Mouse (Mus musculus) erythroblast, embryonic 14.5 days (primary cell): ENCODE data around the gene Slc44a3. TPM values are rescaled to one million over a fixed set of nuclear protein-coding genes. Genes with fewer than 3 reads are reported as not detected.
"Not testable (repeated sequence)": the region's sequence is repeated elsewhere in the genome, so short reads cannot be mapped to it uniquely, and the experiment has no call there.

Experiments used
- H3K27me3 ChIP-seq: 2 replicates; pipeline ENCODE4 v1.6.1; 2012; ENCODE audit warnings: inconsistent platforms; ENCODE audit not compliant: control insufficient read depth
- H3K36me3 ChIP-seq: 2 replicates; pipeline ENCODE4 v1.6.1; 2012; ENCODE audit warnings: mild to moderate bottlenecking, inconsistent platforms; ENCODE audit not compliant: control insufficient read depth
- H3K4me1 ChIP-seq: 2 replicates; pipeline ENCODE4 v1.6.1; 2012; ENCODE audit warnings: inconsistent platforms; ENCODE audit not compliant: control insufficient read depth
- H3K4me3 ChIP-seq: replicated peaks from 2 replicates; pipeline ENCODE3; 2012; ENCODE audit warnings: moderate library complexity, mild to moderate bottlenecking, inconsistent platforms
- H3K9me3 ChIP-seq: 2 replicates; pipeline ENCODE4 v1.6.1; 2012; ENCODE audit warnings: low read length, inconsistent platforms, mixed read lengths; ENCODE audit not compliant: control insufficient read depth
- GATA1 ChIP-seq: IDR thresholded peaks from 2 replicates; pipeline ENCODE4 v1.6.1; 2012; ENCODE audit warnings: low read length, inconsistent platforms, mixed read lengths
- TAL1 ChIP-seq: IDR thresholded peaks from 3 replicates; pipeline ENCODE4 v1.6.1; 2012; ENCODE audit warnings: low read length, inconsistent platforms, mixed read lengths
- polyA plus RNA-seq: library from polyadenylated mRNA; stranded (reverse); fragments of >175 nt; gene quantifications from 2 replicates; pipeline ENCODE4 v1.2.3, GENCODE M21; 2012

Gene Slc44a3
- polyA plus RNA-seq, 1 experiment = not detected

DNA sequence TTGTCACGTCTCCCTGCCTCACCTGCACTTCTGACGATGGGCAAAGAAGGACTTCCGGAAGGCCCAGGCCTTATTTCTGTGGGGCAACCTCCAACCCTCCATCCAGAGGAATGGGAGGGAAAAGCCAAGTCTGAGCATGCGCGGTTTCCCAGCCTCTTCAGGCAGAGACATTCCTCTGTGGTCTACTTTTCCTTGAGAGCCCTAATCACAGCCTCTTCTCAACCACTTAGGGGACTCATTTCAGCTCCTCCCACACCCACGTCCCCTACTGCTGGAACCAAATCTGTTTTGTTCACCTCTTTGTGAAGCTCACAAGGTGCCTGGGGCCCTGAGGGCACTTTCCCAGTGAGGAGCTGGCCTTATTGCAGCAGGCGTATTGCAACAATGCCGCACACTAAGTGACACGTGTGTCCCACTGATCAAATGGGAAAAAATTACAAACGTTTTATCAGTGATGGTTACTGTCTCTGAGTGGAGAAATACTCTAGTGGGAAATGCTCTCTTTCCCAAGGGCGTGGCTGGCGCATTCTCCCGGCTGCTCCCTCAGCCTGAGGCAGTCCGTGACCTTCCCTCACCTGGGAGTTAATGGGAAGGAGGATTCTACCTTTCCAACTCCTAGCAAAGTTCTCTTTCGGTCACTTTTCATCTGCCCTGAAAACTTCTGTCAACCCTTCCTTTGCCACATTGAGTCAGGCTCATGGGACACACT, 27.4 kb upstream of the Slc44a3 start:
- H3K27me3 ChIP-seq = no peaks in the 10 kb centered on the region
- H3K4me3 ChIP-seq = no peak overlapping the region
- H3K9me3 ChIP-seq = no peaks in the 10 kb centered on the region
- peaks cover 8% of the 10 kb centered on the region for H3K4me1 ChIP-seq
- TF ChIP-seq GATA1 (no peak), TAL1 (no peak)
- H3K36me3 ChIP-seq = no peaks in the 10 kb centered on the region

- Histone ChIP-seq H3K36me3 (no peaks in the 10 kb centered on the region), H3K4me3 (no peak overlapping the region), H3K9me3 (no peaks in the 10 kb centered on the region), H3K4me1 (peaks cover 8% of the 10 kb centered on the region), H3K27me3 (no peaks in the 10 kb centered on the region)
- no peak for TF ChIP-seq GATA1
Measured at GRCm38 (mm10) chr3:121558861-121559260, 26.7 kb upstream of the Slc44a3 start.

DNA sequence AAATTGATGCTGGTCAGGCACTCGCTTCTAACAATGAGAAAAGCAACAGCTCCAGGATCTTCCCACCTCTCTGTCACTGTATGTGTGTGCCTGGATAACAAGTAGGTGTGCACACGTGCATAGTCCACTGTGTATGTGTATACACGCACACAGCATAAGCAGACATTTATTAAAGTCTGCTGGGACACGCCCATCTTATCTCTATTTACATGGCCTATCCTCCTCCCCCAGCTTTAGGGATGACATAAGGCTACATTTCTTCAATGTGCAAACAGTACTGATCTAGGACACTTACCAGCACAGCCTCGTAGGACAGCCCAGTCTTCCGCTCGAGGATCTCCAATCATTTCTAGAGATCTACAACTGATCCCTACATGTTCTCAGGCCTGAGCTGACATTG, 24.1 kb upstream of the Slc44a3 start:
- TF ChIP-seq TAL1 = no peak
- TF ChIP-seq GATA1 = no peak
- Histone ChIP-seq H3K36me3 (no peaks in the 10 kb centered on the region), H3K4me3 (no peak overlapping the region), H3K4me1 (peaks cover 8% of the 10 kb centered on the region), H3K27me3 (no peaks in the 10 kb centered on the region), H3K9me3 (no peaks in the 10 kb centered on the region)

DNA sequence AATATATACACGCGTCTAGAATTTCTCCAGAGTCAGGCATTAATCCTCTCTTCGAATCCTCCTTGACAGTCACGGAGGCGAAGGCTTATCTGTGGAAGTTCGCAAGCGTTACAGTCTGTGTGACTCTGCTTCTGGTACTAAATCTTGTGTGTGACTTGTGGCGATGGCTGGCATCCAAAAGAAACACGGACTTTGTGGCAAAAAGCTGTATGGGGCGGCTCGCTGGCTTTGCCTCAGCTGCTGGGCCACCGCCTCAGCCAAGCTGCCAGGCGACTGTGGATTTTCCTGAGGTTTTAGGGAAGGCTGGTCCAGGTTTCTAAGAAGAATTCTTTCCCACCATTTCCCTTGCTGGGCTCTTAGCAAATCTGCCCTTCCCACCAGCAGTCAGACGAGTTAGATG, 21.1 kb upstream of the Slc44a3 start:
- Histone ChIP-seq H3K36me3 (no peaks in the 10 kb centered on the region), H3K4me3 (no peak overlapping the region), H3K4me1 (peaks cover 8% of the 10 kb centered on the region), H3K27me3 (no peaks in the 10 kb centered on the region), H3K9me3 (no peaks in the 10 kb centered on the region)
- TF ChIP-seq GATA1 = no peak

GRCm38 (mm10) chr3:121552723-121553122, 20.5 kb upstream of the Slc44a3 start:
- Histone ChIP-seq H3K27me3 (no peaks in the 10 kb centered on the region), H3K36me3 (no peaks in the 10 kb centered on the region), H3K4me1 (peaks cover 8% of the 10 kb centered on the region), H3K9me3 (no peaks in the 10 kb centered on the region), H3K4me3 (no peak overlapping the region)
- TF ChIP-seq GATA1 (no peak), TAL1 (no peak)

DNA sequence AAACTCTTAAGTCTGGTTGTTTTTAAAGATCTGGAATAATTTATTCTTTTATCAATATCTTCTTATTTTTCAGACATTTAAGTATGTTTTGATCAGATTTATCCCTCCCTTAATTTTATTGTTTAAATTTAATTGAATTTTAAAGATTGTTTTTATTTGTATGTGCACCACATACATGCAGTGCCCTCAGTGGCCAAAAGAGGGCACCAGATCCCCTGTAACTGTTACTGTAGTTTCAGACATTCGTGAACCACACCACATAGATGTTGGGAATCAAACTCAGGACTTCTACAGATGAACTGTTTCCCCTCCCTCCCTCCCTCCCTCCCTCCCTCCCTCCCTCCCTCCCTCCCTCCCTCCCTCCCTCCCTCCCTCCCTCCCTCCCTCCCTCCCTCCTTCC, 18.2 kb upstream of the Slc44a3 start:
- Histone ChIP-seq H3K27me3 (no peaks in the 10 kb centered on the region), H3K36me3 (no peaks in the 10 kb centered on the region), H3K4me1 (no peaks in the 10 kb centered on the region), H3K9me3 (no peaks in the 10 kb centered on the region), H3K4me3 (no peak overlapping the region)
- TF ChIP-seq TAL1 (no peak), GATA1 (no peak)

- Histone ChIP-seq H3K9me3 (no peaks in the 10 kb centered on the region), H3K27me3 (no peaks in the 10 kb centered on the region), H3K36me3 (no peaks in the 10 kb centered on the region), H3K4me3 (no peak overlapping the region), H3K4me1 (no peaks in the 10 kb centered on the region)
- TF ChIP-seq TAL1 (no peak), GATA1 (no peak)
Measured at GRCm38 (mm10) chr3:121547851-121548624, 15.8 kb upstream of the Slc44a3 start.

DNA sequence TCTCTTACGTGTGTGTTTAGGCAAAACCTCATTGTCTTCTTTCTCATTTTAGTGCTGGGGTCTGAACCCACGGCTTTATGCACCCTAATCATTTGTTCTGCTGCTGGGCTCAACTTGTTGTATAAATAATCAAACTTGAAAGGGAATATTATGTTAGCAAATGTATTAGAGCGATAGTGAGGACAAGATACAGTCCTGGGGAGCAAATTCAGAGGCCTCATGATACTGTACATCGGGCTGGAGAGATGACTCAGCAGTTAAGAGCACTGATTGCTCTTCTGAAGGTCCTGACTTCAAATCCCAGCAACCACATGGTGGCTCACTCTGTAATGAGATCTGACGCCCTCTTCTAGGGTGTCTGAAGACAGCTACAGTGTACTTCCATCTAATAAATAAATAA, 8.4 kb upstream of the Slc44a3 start:
- no peaks in the 10 kb centered on the region for H3K9me3 ChIP-seq
- no peaks in the 10 kb centered on the region for H3K27me3 ChIP-seq
- no peak for TF ChIP-seq GATA1
- H3K36me3 ChIP-seq = no peaks in the 10 kb centered on the region
- no peak overlapping the region for H3K4me3 ChIP-seq
- H3K4me1 ChIP-seq = no peaks in the 10 kb centered on the region

GRCm38 (mm10) chr3:121539871-121540431, 7.7 kb upstream of the Slc44a3 start:
- no peak for TF ChIP-seq GATA1
- no peak for TF ChIP-seq TAL1
- Histone ChIP-seq H3K4me1 (no peaks in the 10 kb centered on the region), H3K27me3 (no peaks in the 10 kb centered on the region), H3K36me3 (no peaks in the 10 kb centered on the region), H3K4me3 (no peak overlapping the region), H3K9me3 (no peaks in the 10 kb centered on the region)

DNA sequence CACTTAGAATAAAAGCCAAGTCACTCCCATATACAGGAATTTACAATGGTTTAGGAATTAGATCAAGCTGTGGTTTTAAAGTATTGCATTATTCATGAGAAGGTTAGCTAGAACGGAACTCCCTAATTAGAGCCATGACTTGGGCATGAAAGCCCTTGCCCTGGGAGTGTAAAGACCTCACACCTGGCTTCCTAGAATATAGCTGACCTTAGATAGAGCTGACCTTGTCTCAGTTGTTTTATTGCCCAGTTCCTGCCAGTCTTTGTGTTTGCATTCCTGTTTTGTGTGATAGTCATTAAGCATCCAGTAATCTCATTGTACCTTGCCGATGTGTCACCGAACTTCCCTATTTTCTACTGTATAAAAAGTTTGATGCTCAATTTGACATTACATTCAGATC, 6.6 kb upstream of the Slc44a3 start:
- H3K4me1 ChIP-seq = not testable (repeated sequence)

More for the DNA sequence above, 6.6 kb upstream of the Slc44a3 start:
- H3K9me3 ChIP-seq, H3K27me3 ChIP-seq, H3K4me3 ChIP-seq, H3K36me3 ChIP-seq: not testable (repeated sequence)
